ENCODE assay signal across 8 mouse cellular contexts in the genomic region with DNA sequence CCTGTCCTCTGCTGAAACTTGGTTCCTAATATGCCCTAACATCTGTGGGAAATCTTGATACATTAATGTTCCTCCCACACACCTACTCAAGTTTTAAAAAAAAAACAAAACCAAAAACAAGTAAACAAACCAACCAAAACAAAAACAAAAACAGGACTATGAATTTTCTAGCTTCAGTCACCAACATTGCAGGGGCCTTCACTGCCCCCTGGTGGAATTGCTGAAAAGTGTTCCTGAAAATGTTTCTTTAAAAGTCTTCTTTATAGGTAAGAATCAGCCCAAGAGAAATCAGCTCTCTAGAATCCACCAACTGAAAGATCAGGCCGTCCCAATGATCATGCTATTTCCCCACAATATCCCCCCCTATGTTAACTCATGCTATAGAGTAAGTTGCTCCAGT.
DNase-seq lines count a peak whose midpoint lies in the region.

No protein-coding gene starts in this region.

- peak; percentile 14 to 19 for DNase-seq in cerebellum, adult 18-20 months
- DNase-seq in cerebellum, adult 9-11 months: no peak
- DNase-seq in kidney, postnatal 14 days: peak; percentile 23
- no peak for DNase-seq in kidney, adult 18-20 months
- DNase-seq in urinary bladder, postnatal 25 days (ENCODE audit: low spot score): peak; percentile 10
- no peak for DNase-seq in urinary bladder, postnatal 10 days (ENCODE audit: low spot score)
- DNase-seq in testis, postnatal 10 days (ENCODE audit: low spot score): peak; percentile 45
- no peak for DNase-seq in spleen, postnatal 10 days (ENCODE audit: low spot score in 2 of 2)

Comparison
In these comparisons a context has a peak if more than half of its experiments do, and no peak if none do; other contexts are left out.
1. DNase-seq: peak in cerebellum, adult 18-20 months (2 of 2), kidney, postnatal 14 days (single experiment), urinary bladder, postnatal 25 days (single experiment) and testis, postnatal 10 days (single experiment); none in cerebellum, adult 9-11 months (single experiment), kidney, adult 18-20 months (single experiment), urinary bladder, postnatal 10 days (single experiment) and spleen, postnatal 10 days (0 of 2).